8 mouse cellular contexts compared by ENCODE assay signal in genomic region chr9:72968349-72969061, GRCm38 (mm10). TPM values are rescaled to one million over a fixed set of nuclear protein-coding genes. Genes with fewer than 3 reads are reported as not detected.
DNase-seq lines count a peak whose midpoint lies in the region; ATAC-seq and TF ChIP-seq lines count a peak whose summit lies in the region.

No protein-coding gene starts in this region.

- no peaks in the 10 kb centered on the region for H3K79me2 ChIP-seq in liver, adult 2 months (ENCODE audit: control insufficient read depth, insufficient read depth, low read length)

- H3K4me2 ChIP-seq in kidney, embryonic 14.5 days (replicated peaks; ENCODE audit: low read depth, low read length): no peak overlapping the region

- no peak overlapping the region for H3K9ac ChIP-seq in kidney, embryonic 14.5 days (ENCODE audit: low read depth, low read length)
- no peak overlapping the region; the same call in 1 of the 2 replicates for H3K9ac ChIP-seq in liver, adult 2 months (ENCODE audit: low read depth, low read length)

- peak overlapping the region; percentile 9; the same call in 1 of the 2 replicates for H3K27ac ChIP-seq in spleen, adult 2 months (ENCODE audit: insufficient read depth, low read length)
- no peak overlapping the region for H3K27ac ChIP-seq in kidney, embryonic 14.5 days (ENCODE audit: low read depth, low read length)
- H3K27ac ChIP-seq in liver, adult 2 months (replicated peaks; ENCODE audit: insufficient read depth, low read depth, low read length): no peak overlapping the region

- 18% methylated on average over 11 of the region's 11 CpGs for WGBS in spleen, adult 2 months
- WGBS in kidney, embryonic 14.5 days: 36% methylated on average over 11 of the region's 11 CpGs
- WGBS in liver, adult 2 months: 13% methylated on average over 11 of the region's 11 CpGs

- no peak for TF ChIP-seq POLR2A in spleen, adult 2 months (IDR thresholded peaks at IDR 0.05; ENCODE audit: low read depth, low read length)
- TF ChIP-seq POLR2A in liver, adult 2 months (IDR thresholded peaks at IDR 0.05; ENCODE audit: extremely low read depth, insufficient read depth, low read length): no peak

- DNase-seq in spleen, adult 2 months (ENCODE audit: low read depth in 1 of 2, low spot score in 2 of 2): peak; percentile 26 to 60
- no peak for DNase-seq in spleen, postnatal 14 days (ENCODE audit: low spot score in 2 of 2)
- peak; percentile 54 for DNase-seq in cerebellum, adult 8-10 months
- DNase-seq in liver, adult 2 months (ENCODE audit: extremely low read depth, low read depth, low spot score): peak; percentile 60
- DNase-seq in natural killer cell, adult 2 months (ENCODE audit: low spot score in 2 of 2): peak; percentile 55 to 62
- peak; percentile 62 for DNase-seq in thymus, postnatal 14 days

- no peaks in the 10 kb centered on the region for H3K36me3 ChIP-seq in spleen, adult 2 months (ENCODE audit: control insufficient read depth, insufficient read depth, low read length)
- H3K36me3 ChIP-seq in kidney, embryonic 14.5 days (ENCODE audit: control insufficient read depth, insufficient read depth, low read length): no peaks in the 10 kb centered on the region
- no peaks in the 10 kb centered on the region for H3K36me3 ChIP-seq in liver, adult 2 months (ENCODE audit: control insufficient read depth, insufficient read depth, low read length)

- peak; percentile 77 for ATAC-seq in granulocyte monocyte progenitor cell, adult 5-6 weeks (replicated peaks; ENCODE audit: poor library complexity, severe bottlenecking)
- ATAC-seq in kidney, embryonic 14.5 days (ENCODE audit: low FRiP score, low TSS enrichment): peak; percentile 43; the same call in 1 of the 2 replicates

- no peaks in the 10 kb centered on the region for H3K27me3 ChIP-seq in spleen, adult 2 months (ENCODE audit: control insufficient read depth, insufficient read depth, low read length)
- H3K27me3 ChIP-seq in kidney, embryonic 14.5 days (ENCODE audit: control insufficient read depth, insufficient read depth, low read length): no peaks in the 10 kb centered on the region
- no peaks in the 10 kb centered on the region for H3K27me3 ChIP-seq in liver, adult 2 months (ENCODE audit: control insufficient read depth, insufficient read depth, low read length)

- peaks cover 2% of the 10 kb centered on the region; the same call in 1 of the 2 replicates for H3K4me1 ChIP-seq in spleen, adult 2 months (ENCODE audit: control insufficient read depth, insufficient read depth, insufficient read length)
- no peaks in the 10 kb centered on the region for H3K4me1 ChIP-seq in kidney, embryonic 14.5 days (ENCODE audit: control insufficient read depth, insufficient read depth, low read length)
- no peaks in the 10 kb centered on the region for H3K4me1 ChIP-seq in liver, adult 2 months (ENCODE audit: control insufficient read depth, insufficient read depth, low read length)

- H3K9me3 ChIP-seq in kidney, embryonic 14.5 days (ENCODE audit: control insufficient read depth, low read length): no peaks in the 10 kb centered on the region

- peak; percentile 62; the same call in 1 of the 2 replicates for TF ChIP-seq CTCF in spleen, adult 2 months (IDR thresholded peaks at IDR 0.05; ENCODE audit: extremely low read depth, insufficient read depth, insufficient read length, insufficient replicate concordance)
- TF ChIP-seq CTCF in liver, adult 2 months (IDR thresholded peaks at IDR 0.05; ENCODE audit: low read depth, low read length): peak; percentile 63

- H3K4me3 ChIP-seq in spleen, adult 2 months (ENCODE audit: extremely low read depth, insufficient read depth, insufficient read length): peak overlapping the region; percentile 2; the same call in 1 of the 2 replicates
- H3K4me3 ChIP-seq in kidney, embryonic 14.5 days (ENCODE audit: low read length): no peak overlapping the region
- H3K4me3 ChIP-seq in liver, adult 2 months (ENCODE audit: insufficient read depth, low read depth, low read length): no peak overlapping the region

RNA-seq across cellular contexts. Expression of gene Gm44503, which starts 9.9 kb away (rescaled TPM):
- polyA plus RNA-seq in spleen, adult 2 months (2012; rRNA removed): not detected in 2 replicates
- not detected in 2 replicates for total RNA-seq in granulocyte monocyte progenitor cell, adult 5-6 weeks (2014; fragmentation: Nextera tagmentation)
- total RNA-seq in granulocyte monocyte progenitor cell, adult 5-6 weeks (2017): 0.21 TPM in 1 of 2 replicates, not detected in the other
- polyA plus RNA-seq in kidney, embryonic 14.5 days (2014; fragmentation: Nextera tagmentation; extraction: Ambion mirVana): not detected in 2 replicates
- total RNA-seq in liver, adult 2 months (2014; rRNA removed): not detected in 2 replicates
- not detected in 2 replicates for polyA plus RNA-seq in liver, adult 2 months (2012; rRNA removed)

RNA-seq across cellular contexts. Expression of gene Dyx1c1, which starts 9.9 kb away (rescaled TPM):
- polyA plus RNA-seq in spleen, adult 2 months (2012; rRNA removed): 0.23 and 0.29 TPM in 2 replicates
- 3.9 TPM in 1 of 2 replicates, not detected in the other for total RNA-seq in granulocyte monocyte progenitor cell, adult 5-6 weeks (2014; fragmentation: Nextera tagmentation)
- total RNA-seq in granulocyte monocyte progenitor cell, adult 5-6 weeks (2017): 0.17 and 0.52 TPM in 2 replicates
- 1.8 and 2.1 TPM in 2 replicates for polyA plus RNA-seq in kidney, embryonic 14.5 days (2014; fragmentation: Nextera tagmentation; extraction: Ambion mirVana)
- 0.09 and 0.20 TPM in 2 replicates for total RNA-seq in liver, adult 2 months (2014; rRNA removed)
- polyA plus RNA-seq in liver, adult 2 months (2012; rRNA removed): 0.05 and 0.24 TPM in 2 replicates

RNA-seq across cellular contexts. Expression of gene Ccpg1os, which starts 16.7 kb away (rescaled TPM):
- polyA plus RNA-seq in spleen, adult 2 months (2012; rRNA removed): 1.8 and 2.3 TPM in 2 replicates
- total RNA-seq in granulocyte monocyte progenitor cell, adult 5-6 weeks (2014; fragmentation: Nextera tagmentation): 11.3 and 24.2 TPM in 2 replicates
- total RNA-seq in granulocyte monocyte progenitor cell, adult 5-6 weeks (2017): 4.4 and 11.3 TPM in 2 replicates
- polyA plus RNA-seq in kidney, embryonic 14.5 days (2014; fragmentation: Nextera tagmentation; extraction: Ambion mirVana): 19.3 and 27.5 TPM in 2 replicates
- total RNA-seq in liver, adult 2 months (2014; rRNA removed): 11.9 and 15.8 TPM in 2 replicates
- 9.4 and 10.1 TPM in 2 replicates for polyA plus RNA-seq in liver, adult 2 months (2012; rRNA removed)

RNA-seq across cellular contexts. Expression of gene Ccpg1, which starts 16.7 kb away (rescaled TPM):
- 5.3 and 6.5 TPM in 2 replicates for polyA plus RNA-seq in spleen, adult 2 months (2012; rRNA removed)
- 27.1 and 35.0 TPM in 2 replicates for total RNA-seq in granulocyte monocyte progenitor cell, adult 5-6 weeks (2014; fragmentation: Nextera tagmentation)
- 39.2 and 42.6 TPM in 2 replicates for total RNA-seq in granulocyte monocyte progenitor cell, adult 5-6 weeks (2017)
- 17.1 and 29.7 TPM in 2 replicates for polyA plus RNA-seq in kidney, embryonic 14.5 days (2014; fragmentation: Nextera tagmentation; extraction: Ambion mirVana)
- 36.8 and 46.1 TPM in 2 replicates for total RNA-seq in liver, adult 2 months (2014; rRNA removed)
- polyA plus RNA-seq in liver, adult 2 months (2012; rRNA removed): 6.3 and 6.7 TPM in 2 replicates

RNA-seq across cellular contexts. Expression of gene Pygo1, which starts 43.1 kb away (rescaled TPM):
- polyA plus RNA-seq in spleen, adult 2 months (2012; rRNA removed): 0.16 and 0.18 TPM in 2 replicates
- not detected in 2 replicates for total RNA-seq in granulocyte monocyte progenitor cell, adult 5-6 weeks (2014; fragmentation: Nextera tagmentation)
- total RNA-seq in granulocyte monocyte progenitor cell, adult 5-6 weeks (2017): not detected in 2 replicates
- polyA plus RNA-seq in kidney, embryonic 14.5 days (2014; fragmentation: Nextera tagmentation; extraction: Ambion mirVana): 5.4 and 7.2 TPM in 2 replicates
- 0.20 and 0.46 TPM in 2 replicates for total RNA-seq in liver, adult 2 months (2014; rRNA removed)
- polyA plus RNA-seq in liver, adult 2 months (2012; rRNA removed): 0.21 and 0.22 TPM in 2 replicates

Comparison
In these comparisons a context has a peak if more than half of its experiments do, and no peak if none do; other contexts are left out.
1. DNase-seq: peak in spleen, adult 2 months (2 of 2), cerebellum, adult 8-10 months (single experiment), liver, adult 2 months (single experiment), natural killer cell, adult 2 months (2 of 2) and thymus, postnatal 14 days (single experiment); none in spleen, postnatal 14 days (0 of 2).